Mouse (Mus musculus): ENCODE results near the gene Mapt. TPM values are rescaled to one million over a fixed set of nuclear protein-coding genes. Genes with fewer than 3 reads are reported as not detected.

The Mapt gene
- 0.17 and 0.42 TPM in 2 replicates for polyA plus RNA-seq (2012; rRNA removed)
- 0.20 and 0.43 TPM in 2 replicates for polyA plus RNA-seq (2014; fragmentation: Nextera tagmentation; extraction: Ambion mirVana)

- Histone ChIP-seq H3K9me3 (ENCODE audit: control insufficient read depth, low read length) (no peaks in the 10 kb centered on the region), H3K4me2 (ENCODE audit: low read depth) (peak within 1 kb of the TSS; percentile 71), H3K36me3 (replicated peaks; ENCODE audit: control insufficient read depth, insufficient read depth, low read depth) (no peaks in the 10 kb centered on the region), H3K4me1 (replicated peaks; ENCODE audit: control insufficient read depth in 2 of 2, insufficient read depth in 2 of 2, low read length in 1 of 2) (peaks cover 0 to 3% of the 10 kb centered on the region in 2 experiments; a peak in 1 of 4 replicates), H3K4me3 (ENCODE audit: insufficient read depth in 1 of 2, low read depth in 2 of 2, low read length in 2 of 2) (peak within 1 kb of the TSS; percentile 54 to 60), H3K9ac (replicated peaks) (peak within 1 kb of the TSS; percentile 29; the same call in 1 of the 2 replicates), H3K27ac (no peak within 1 kb of the TSS), H3K27me3 (ENCODE audit: control insufficient read depth, insufficient read depth, low read length) (peaks cover 57% of the 10 kb centered on the region)
- WGBS (ENCODE audit: insufficient replicate concordance): under 1% methylated on average over 65 of the region's 94 CpGs
- TF ChIP-seq EP300 (IDR thresholded peaks at IDR 0.05; ENCODE audit: low read depth): no peak
- TF ChIP-seq CTCF (IDR thresholded peaks at IDR 0.05; ENCODE audit: low read depth): peak; percentile 69
- DNase-seq (ENCODE audit: low read depth in 3 of 3, low spot score in 3 of 3) (peak; percentile 31 to 41 (median 40)), ATAC-seq (ENCODE audit: insufficient read depth) (peak; percentile 86)
These were observed at the start of gene Mapt for GRCm38 (mm10) chr11:104231041-104231911. Gene Mapt (plus strand): TSS chr11:104231390.

- TF ChIP-seq EP300 (IDR thresholded peaks at IDR 0.05; ENCODE audit: low read depth): no peak
- no peak for TF ChIP-seq CTCF (IDR thresholded peaks at IDR 0.05; ENCODE audit: low read depth)
- ATAC-seq (ENCODE audit: insufficient read depth): no peak
- no peaks in the 10 kb centered on the region for H3K36me3 ChIP-seq (replicated peaks; ENCODE audit: control insufficient read depth, insufficient read depth, low read depth)
- no peak for DNase-seq (ENCODE audit: low read depth in 3 of 3, low spot score in 3 of 3)
- H3K4me1 ChIP-seq (replicated peaks; ENCODE audit: control insufficient read depth in 2 of 2, insufficient read depth in 2 of 2, low read length in 1 of 2): no peaks in the 10 kb centered on the region
- H3K9me3 ChIP-seq (ENCODE audit: control insufficient read depth, low read length): no peaks in the 10 kb centered on the region
- no peak overlapping the region for H3K4me2 ChIP-seq (ENCODE audit: low read depth)
- 42% methylated on average over 3 of the region's 3 CpGs for WGBS (ENCODE audit: insufficient replicate concordance)
- H3K9ac ChIP-seq (replicated peaks): no peak overlapping the region
- no peaks in the 10 kb centered on the region for H3K27me3 ChIP-seq (ENCODE audit: control insufficient read depth, insufficient read depth, low read length)
- H3K27ac ChIP-seq: no peak overlapping the region
- no peak overlapping the region for H3K4me3 ChIP-seq (ENCODE audit: insufficient read depth in 1 of 2, low read depth in 2 of 2, low read length in 2 of 2)
These were observed 49.0 kb upstream of the Mapt start for GRCm38 (mm10) chr11:104182141-104182540.

- Histone ChIP-seq H3K27me3 (ENCODE audit: control insufficient read depth, insufficient read depth, low read length) (no peaks in the 10 kb centered on the region), H3K4me2 (ENCODE audit: low read depth) (no peak within 1 kb of the TSS), H3K9ac (replicated peaks) (no peak within 1 kb of the TSS), H3K27ac (no peak within 1 kb of the TSS), H3K9me3 (ENCODE audit: control insufficient read depth, low read length) (no peaks in the 10 kb centered on the region), H3K36me3 (replicated peaks; ENCODE audit: control insufficient read depth, insufficient read depth, low read depth) (no peaks in the 10 kb centered on the region), H3K4me1 (replicated peaks; ENCODE audit: control insufficient read depth in 2 of 2, insufficient read depth in 2 of 2, low read length in 1 of 2) (no peaks in the 10 kb centered on the region), H3K4me3 (ENCODE audit: insufficient read depth in 1 of 2, low read depth in 2 of 2, low read length in 2 of 2) (no peak within 1 kb of the TSS)
- no peak for TF ChIP-seq EP300 (IDR thresholded peaks at IDR 0.05; ENCODE audit: low read depth)
- ATAC-seq (ENCODE audit: insufficient read depth) (no peak), DNase-seq (ENCODE audit: low read depth in 3 of 3, low spot score in 3 of 3) (no peak)
- 63% methylated on average over 13 of the region's 13 CpGs for WGBS (ENCODE audit: insufficient replicate concordance)
These were observed 44.9 kb upstream of the Mapt start, which contains the start of gene Sppl2c for GRCm38 (mm10) chr11:104186135-104186836. Gene Sppl2c (plus strand): TSS chr11:104186327.

GRCm38 (mm10) chr11:104186837-104187150 lies 44.4 kb upstream of the Mapt start:
- H3K27me3 ChIP-seq (ENCODE audit: control insufficient read depth, insufficient read depth, low read length): no peaks in the 10 kb centered on the region
- no peak overlapping the region for H3K9ac ChIP-seq (replicated peaks)
- no peaks in the 10 kb centered on the region for H3K4me1 ChIP-seq (replicated peaks; ENCODE audit: control insufficient read depth in 2 of 2, insufficient read depth in 2 of 2, low read length in 1 of 2)
- H3K27ac ChIP-seq: no peak overlapping the region
- TF ChIP-seq CTCF (IDR thresholded peaks at IDR 0.05; ENCODE audit: low read depth): no peak
- no peak for TF ChIP-seq EP300 (IDR thresholded peaks at IDR 0.05; ENCODE audit: low read depth)
- no peak overlapping the region for H3K4me3 ChIP-seq (ENCODE audit: insufficient read depth in 1 of 2, low read depth in 2 of 2, low read length in 2 of 2)
- no peak overlapping the region for H3K4me2 ChIP-seq (ENCODE audit: low read depth)
- no peaks in the 10 kb centered on the region for H3K36me3 ChIP-seq (replicated peaks; ENCODE audit: control insufficient read depth, insufficient read depth, low read depth)
- no peaks in the 10 kb centered on the region for H3K9me3 ChIP-seq (ENCODE audit: control insufficient read depth, low read length)
- ATAC-seq (ENCODE audit: insufficient read depth) (no peak), DNase-seq (ENCODE audit: low read depth in 3 of 3, low spot score in 3 of 3) (no peak)
- 75% methylated on average over 9 of the region's 9 CpGs for WGBS (ENCODE audit: insufficient replicate concordance)

GRCm38 (mm10) chr11:104187766-104188165 lies 43.4 kb upstream of the Mapt start:
- Histone ChIP-seq H3K4me2 (ENCODE audit: low read depth) (no peak overlapping the region), H3K4me3 (ENCODE audit: insufficient read depth in 1 of 2, low read depth in 2 of 2, low read length in 2 of 2) (no peak overlapping the region), H3K9me3 (ENCODE audit: control insufficient read depth, low read length) (no peaks in the 10 kb centered on the region), H3K27ac (no peak overlapping the region), H3K4me1 (replicated peaks; ENCODE audit: control insufficient read depth in 2 of 2, insufficient read depth in 2 of 2, low read length in 1 of 2) (no peaks in the 10 kb centered on the region), H3K9ac (replicated peaks) (no peak overlapping the region), H3K36me3 (replicated peaks; ENCODE audit: control insufficient read depth, insufficient read depth, low read depth) (no peaks in the 10 kb centered on the region), H3K27me3 (ENCODE audit: control insufficient read depth, insufficient read depth, low read length) (no peaks in the 10 kb centered on the region)
- ATAC-seq (ENCODE audit: insufficient read depth): no peak
- TF ChIP-seq CTCF (IDR thresholded peaks at IDR 0.05; ENCODE audit: low read depth) (no peak), EP300 (IDR thresholded peaks at IDR 0.05; ENCODE audit: low read depth) (no peak)
- 68% methylated on average over 10 of the region's 10 CpGs for WGBS (ENCODE audit: insufficient replicate concordance)
- DNase-seq (ENCODE audit: low read depth in 3 of 3, low spot score in 3 of 3): no peak

Measured in liver, embryonic 14.5 days (tissue).